Mouse (Mus musculus): ENCODE measurements around the gene Fsd2. TPM values are rescaled to one million over a fixed set of nuclear protein-coding genes. Genes with fewer than 3 reads are reported as not detected.

The Fsd2 gene
- total RNA-seq (2014; fragmentation: Nextera tagmentation) (not detected in 2 replicates), total RNA-seq (2017) (0.05 and 0.06 TPM in 2 replicates), polyA plus RNA-seq (2012) (not detected in 2 replicates)

GRCm38 (mm10) chr7:81566892-81567291, at the start of gene Fsd2:
TSS of gene Fsd2 (minus strand) at chr7:81566944.
- DNase-seq (ENCODE audit: low spot score) (no peak), ATAC-seq (ENCODE audit: extremely low read depth, insufficient number of reproducible peaks, low FRiP score, poor library complexity, severe bottlenecking) (no peak)

GRCm38 (mm10) chr7:81615031-81615430, 48.3 kb upstream of the Fsd2 start:
- Histone ChIP-seq H3K4me1 (ENCODE audit: insufficient read depth, low read depth, low read length) (no peaks in the 10 kb centered on the region), H3K36me3 (replicated peaks) (peaks cover 90% of the 10 kb centered on the region), H3K9me3 (replicated peaks) (no peaks in the 10 kb centered on the region), H3K4me3 (ENCODE audit: low read depth, low read length) (no peak overlapping the region), H3K27me3 (ENCODE audit: insufficient read depth, low read length) (no peaks in the 10 kb centered on the region)
- TF ChIP-seq GATA2 (IDR thresholded peaks at IDR 0.05; ENCODE audit: borderline replicate concordance, low read depth, low read length) (no peak), GATA1 (IDR thresholded peaks at IDR 0.05; ENCODE audit: borderline replicate concordance, low read length) (no peak), TAL1 (conservative IDR thresholded peaks at IDR 0.05; ENCODE audit: low read depth, low read length) (no peak), CTCF (IDR thresholded peaks at IDR 0.05; ENCODE audit: low read depth, low read length) (no peak), POLR2AphosphoS5 (IDR thresholded peaks at IDR 0.05; ENCODE audit: insufficient replicate concordance, low read depth, low read length) (no peak)
- no peak for DNase-seq (ENCODE audit: low spot score)
- ATAC-seq (ENCODE audit: extremely low read depth, insufficient number of reproducible peaks, low FRiP score, poor library complexity, severe bottlenecking): no peak

More at GRCm38 (mm10) chr7:81566892-81567291, at the start of gene Fsd2:
- no peak for TF ChIP-seq GATA1 (IDR thresholded peaks at IDR 0.05; ENCODE audit: borderline replicate concordance, low read length)
- TF ChIP-seq TAL1 (conservative IDR thresholded peaks at IDR 0.05; ENCODE audit: low read depth, low read length): no peak
- TF ChIP-seq CTCF (IDR thresholded peaks at IDR 0.05; ENCODE audit: low read depth, low read length): no peak
- TF ChIP-seq POLR2AphosphoS5 (IDR thresholded peaks at IDR 0.05; ENCODE audit: insufficient replicate concordance, low read depth, low read length): no peak
- no peak for TF ChIP-seq GATA2 (IDR thresholded peaks at IDR 0.05; ENCODE audit: borderline replicate concordance, low read depth, low read length)
- Histone ChIP-seq H3K27me3 (ENCODE audit: insufficient read depth, low read length) (peaks cover 23% of the 10 kb centered on the region), H3K9me3 (replicated peaks) (no peaks in the 10 kb centered on the region), H3K4me1 (ENCODE audit: insufficient read depth, low read depth, low read length) (peaks cover 9% of the 10 kb centered on the region), H3K4me3 (ENCODE audit: low read depth, low read length) (no peak within 1 kb of the TSS), H3K36me3 (replicated peaks) (no peaks in the 10 kb centered on the region)

GRCm38 (mm10) chr7:81612856-81613635, 46.3 kb upstream of the Fsd2 start:
- TF ChIP-seq CTCF (IDR thresholded peaks at IDR 0.05; ENCODE audit: low read depth, low read length) (no peak), POLR2AphosphoS5 (IDR thresholded peaks at IDR 0.05; ENCODE audit: insufficient replicate concordance, low read depth, low read length) (no peak), GATA1 (IDR thresholded peaks at IDR 0.05; ENCODE audit: borderline replicate concordance, low read length) (no peak), TAL1 (conservative IDR thresholded peaks at IDR 0.05; ENCODE audit: low read depth, low read length) (no peak), GATA2 (IDR thresholded peaks at IDR 0.05; ENCODE audit: borderline replicate concordance, low read depth, low read length) (no peak)
- Histone ChIP-seq H3K4me3 (ENCODE audit: low read depth, low read length) (no peak overlapping the region), H3K4me1 (ENCODE audit: insufficient read depth, low read depth, low read length) (no peaks in the 10 kb centered on the region), H3K27me3 (ENCODE audit: insufficient read depth, low read length) (no peaks in the 10 kb centered on the region), H3K9me3 (replicated peaks) (no peaks in the 10 kb centered on the region), H3K36me3 (replicated peaks) (peaks cover 92% of the 10 kb centered on the region)
- DNase-seq (ENCODE audit: low spot score) (no peak), ATAC-seq (ENCODE audit: extremely low read depth, insufficient number of reproducible peaks, low FRiP score, poor library complexity, severe bottlenecking) (no peak)

- H3K27me3 ChIP-seq (ENCODE audit: insufficient read depth, low read length): no peaks in the 10 kb centered on the region
- DNase-seq (ENCODE audit: low spot score) (no peak), ATAC-seq (ENCODE audit: extremely low read depth, insufficient number of reproducible peaks, low FRiP score, poor library complexity, severe bottlenecking) (no peak)
- H3K4me3 ChIP-seq (ENCODE audit: low read depth, low read length): no peak overlapping the region
- peaks cover 91% of the 10 kb centered on the region for H3K36me3 ChIP-seq (replicated peaks)
- TF ChIP-seq POLR2AphosphoS5 (IDR thresholded peaks at IDR 0.05; ENCODE audit: insufficient replicate concordance, low read depth, low read length) (no peak), TAL1 (conservative IDR thresholded peaks at IDR 0.05; ENCODE audit: low read depth, low read length) (no peak), CTCF (IDR thresholded peaks at IDR 0.05; ENCODE audit: low read depth, low read length) (no peak), GATA2 (IDR thresholded peaks at IDR 0.05; ENCODE audit: borderline replicate concordance, low read depth, low read length) (no peak), GATA1 (IDR thresholded peaks at IDR 0.05; ENCODE audit: borderline replicate concordance, low read length) (no peak)
- H3K4me1 ChIP-seq (ENCODE audit: insufficient read depth, low read depth, low read length): peaks cover 16% of the 10 kb centered on the region
- no peaks in the 10 kb centered on the region for H3K9me3 ChIP-seq (replicated peaks)
Observed at GRCm38 (mm10) chr7:81610125-81610524, 43.4 kb upstream of the Fsd2 start.

- H3K4me1 ChIP-seq (ENCODE audit: insufficient read depth, low read depth, low read length): peaks cover 20% of the 10 kb centered on the region
- H3K9me3 ChIP-seq (replicated peaks): no peaks in the 10 kb centered on the region
Observed at GRCm38 (mm10) chr7:81606452-81606851, 39.7 kb upstream of the Fsd2 start.

GRCm38 (mm10) chr7:81605489-81605888, 38.7 kb upstream of the Fsd2 start:
- Histone ChIP-seq H3K9me3 (replicated peaks) (no peaks in the 10 kb centered on the region), H3K4me1 (ENCODE audit: insufficient read depth, low read depth, low read length) (peaks cover 20% of the 10 kb centered on the region), H3K4me3 (ENCODE audit: low read depth, low read length) (no peak overlapping the region), H3K36me3 (replicated peaks) (peaks cover 51% of the 10 kb centered on the region), H3K27me3 (ENCODE audit: insufficient read depth, low read length) (no peaks in the 10 kb centered on the region)
- DNase-seq (ENCODE audit: low spot score) (peak; percentile 9), ATAC-seq (ENCODE audit: extremely low read depth, insufficient number of reproducible peaks, low FRiP score, poor library complexity, severe bottlenecking) (peak; percentile 75)
- no peak for TF ChIP-seq POLR2AphosphoS5 (IDR thresholded peaks at IDR 0.05; ENCODE audit: insufficient replicate concordance, low read depth, low read length)
- TF ChIP-seq TAL1 (conservative IDR thresholded peaks at IDR 0.05; ENCODE audit: low read depth, low read length): peak; percentile 28

More at GRCm38 (mm10) chr7:81606452-81606851, 39.7 kb upstream of the Fsd2 start:
- peaks cover 61% of the 10 kb centered on the region for H3K36me3 ChIP-seq (replicated peaks)
- no peak overlapping the region for H3K4me3 ChIP-seq (ENCODE audit: low read depth, low read length)
- ATAC-seq (ENCODE audit: extremely low read depth, insufficient number of reproducible peaks, low FRiP score, poor library complexity, severe bottlenecking) (no peak), DNase-seq (ENCODE audit: low spot score) (no peak)
- TF ChIP-seq GATA1 (IDR thresholded peaks at IDR 0.05; ENCODE audit: borderline replicate concordance, low read length) (no peak), GATA2 (IDR thresholded peaks at IDR 0.05; ENCODE audit: borderline replicate concordance, low read depth, low read length) (no peak), POLR2AphosphoS5 (IDR thresholded peaks at IDR 0.05; ENCODE audit: insufficient replicate concordance, low read depth, low read length) (no peak), TAL1 (conservative IDR thresholded peaks at IDR 0.05; ENCODE audit: low read depth, low read length) (no peak), CTCF (IDR thresholded peaks at IDR 0.05; ENCODE audit: low read depth, low read length) (no peak)
- H3K27me3 ChIP-seq (ENCODE audit: insufficient read depth, low read length): no peaks in the 10 kb centered on the region

Data from G1E (cell line).